Mouse (Mus musculus) intestine, embryonic 14.5 days (tissue): ENCODE data around the gene BC048403. TPM values are rescaled to one million over a fixed set of nuclear protein-coding genes. Genes with fewer than 3 reads are reported as not detected.

ENCODE experiments used
- ATAC-seq: fragments of 200-750 bp; cut with Nextera tagmentation; replicated peaks from 2 replicates; pipeline ENCODE4 v1.8.0; 2017; ENCODE audit warnings: low read depth, moderate number of reproducible peaks, moderate TSS enrichment, moderate library complexity; ENCODE audit not compliant: low FRiP score, low TSS enrichment
- DNase-seq: peaks from one replicate; pipeline ENCODE4 v3.0.0-alpha.2; 2018; ENCODE audit warnings: low spot score
- H3K27ac ChIP-seq: fragments of 300-500 bp; sonication (generic); 2 replicates; pipeline ENCODE4 v1.5.1; 2014; ENCODE audit warnings: low read depth, mild to moderate bottlenecking, control low read depth
- H3K27me3 ChIP-seq: fragments of 300-500 bp; sonication (generic); replicated peaks from 2 replicates; pipeline ENCODE4 v1.6.1; 2014; ENCODE audit warnings: low read length, control low read depth; ENCODE audit not compliant: control insufficient read depth, insufficient read depth
- H3K36me3 ChIP-seq: fragments of 300-500 bp; sonication (generic); 2 replicates; pipeline ENCODE4 v1.6.1; 2014; ENCODE audit warnings: low read length, control low read depth; ENCODE audit not compliant: control insufficient read depth, insufficient read depth
- H3K4me1 ChIP-seq: fragments of 300-500 bp; sonication (generic); replicated peaks from 2 replicates; pipeline ENCODE4 v1.6.1; 2014; ENCODE audit warnings: low read length, control low read depth, mixed read lengths; ENCODE audit not compliant: control insufficient read depth, insufficient read depth
- H3K4me2 ChIP-seq: fragments of 300-500 bp; sonication (generic); 2 replicates; pipeline ENCODE4 v1.6.1; 2014; ENCODE audit warnings: low read length
- H3K4me3 ChIP-seq: fragments of 300-500 bp; sonication (generic); 2 replicates; pipeline ENCODE4 v1.5.1; 2014; ENCODE audit warnings: low read depth, low read length, control low read depth, mixed read lengths
- H3K9ac ChIP-seq: fragments of 300-500 bp; sonication (generic); 2 replicates; pipeline ENCODE4 v1.6.1; 2014; ENCODE audit warnings: mild to moderate bottlenecking, low read length
- H3K9me3 ChIP-seq: fragments of 300-500 bp; sonication (generic); 2 replicates; pipeline ENCODE4 v1.6.1; 2016; ENCODE audit warnings: low read length, control low read depth; ENCODE audit not compliant: control insufficient read depth
- WGBS: fragments of 180-500 bp; shearing (Covaris S2); extraction: QIAGEN DNeasy Blood & Tissue Kit; methylation state at CpG from one replicate; pipeline ENCODE4 v1.1.7; 2014; 5-methylcytosine and 5-hydroxymethylcytosine counted together
- polyA plus RNA-seq: library from polyadenylated mRNA; unstranded; fragments of >200 nt; fragmentation: Nextera tagmentation; extraction: Ambion mirVana; gene quantifications from 2 replicates; pipeline ENCODE4 v1.2.1, GENCODE M21; 2014

Gene BC048403
- polyA plus RNA-seq, 1 experiment from 2014 or later = 5.2 TPM

GRCm38 (mm10) chr10:121716862-121717261 lies 22.9 kb upstream of the BC048403 start:
- DNase-seq = no peak
- no peak overlapping the region for H3K27ac ChIP-seq
- no peak overlapping the region for H3K4me2 ChIP-seq

GRCm38 (mm10) chr10:121718896-121719585 lies 20.7 kb upstream of the BC048403 start:
- no peak overlapping the region for H3K9ac ChIP-seq
- no peak overlapping the region for H3K27ac ChIP-seq
- no peaks in the 10 kb centered on the region for H3K36me3 ChIP-seq
- H3K4me1 ChIP-seq = no peaks in the 10 kb centered on the region
- no peak for ATAC-seq
- no peaks in the 10 kb centered on the region for H3K27me3 ChIP-seq
- H3K9me3 ChIP-seq = peaks cover 13% of the 10 kb centered on the region; the same call in 1 of the 2 replicates
- H3K4me3 ChIP-seq = no peak overlapping the region
- H3K4me2 ChIP-seq = no peak overlapping the region
- DNase-seq = no peak
- 94% methylated on average over 18 of the region's 18 CpGs for WGBS

More at GRCm38 (mm10) chr10:121716862-121717261, 22.9 kb upstream of the BC048403 start:
- no peaks in the 10 kb centered on the region for H3K27me3 ChIP-seq
- no peaks in the 10 kb centered on the region for H3K36me3 ChIP-seq
- H3K9ac ChIP-seq = no peak overlapping the region
- H3K9me3 ChIP-seq = peaks cover 8% of the 10 kb centered on the region; the same call in 1 of the 2 replicates
- no peak for ATAC-seq
- H3K4me3 ChIP-seq = no peak overlapping the region
- no peaks in the 10 kb centered on the region for H3K4me1 ChIP-seq

- WGBS = 95% methylated on average over 13 of the region's 13 CpGs
These were observed 19.0 kb upstream of the BC048403 start for GRCm38 (mm10) chr10:121720701-121721100.

GRCm38 (mm10) chr10:121726505-121726904 lies 13.2 kb upstream of the BC048403 start:
- Histone ChIP-seq H3K4me1 (no peaks in the 10 kb centered on the region), H3K36me3 (no peaks in the 10 kb centered on the region), H3K27me3 (no peaks in the 10 kb centered on the region), H3K27ac (no peak overlapping the region), H3K9ac (no peak overlapping the region), H3K4me2 (no peak overlapping the region), H3K4me3 (no peak overlapping the region), H3K9me3 (0 out of 2 replicates have a peak, but pooled peaks cover 9% of the 10 kb centered on the region)
- DNase-seq (no peak), ATAC-seq (no peak)
- 79% methylated on average over 4 of the region's 4 CpGs for WGBS

More at GRCm38 (mm10) chr10:121720701-121721100, 19.0 kb upstream of the BC048403 start:
- H3K27me3 ChIP-seq = no peaks in the 10 kb centered on the region
- no peak overlapping the region for H3K4me2 ChIP-seq
- DNase-seq (no peak), ATAC-seq (no peak)
- H3K27ac ChIP-seq = no peak overlapping the region
- no peaks in the 10 kb centered on the region for H3K36me3 ChIP-seq
- peaks cover 13% of the 10 kb centered on the region; the same call in 1 of the 2 replicates for H3K9me3 ChIP-seq
- H3K4me3 ChIP-seq = no peak overlapping the region
- H3K4me1 ChIP-seq = no peaks in the 10 kb centered on the region
- no peak overlapping the region for H3K9ac ChIP-seq

- Histone ChIP-seq H3K4me3 (no peak overlapping the region), H3K9me3 (0 out of 2 replicates have a peak, but pooled peaks cover 3% of the 10 kb centered on the region), H3K4me1 (no peaks in the 10 kb centered on the region), H3K36me3 (no peaks in the 10 kb centered on the region), H3K27ac (no peak overlapping the region), H3K9ac (no peak overlapping the region), H3K27me3 (no peaks in the 10 kb centered on the region), H3K4me2 (no peak overlapping the region)
- WGBS = 67% methylated on average over 4 of the region's 4 CpGs
- ATAC-seq (no peak), DNase-seq (no peak)
These were observed 12.6 kb upstream of the BC048403 start for GRCm38 (mm10) chr10:121727151-121727550.

- H3K36me3 ChIP-seq = no peaks in the 10 kb centered on the region
- H3K4me3 ChIP-seq = no peak overlapping the region
- no peak overlapping the region for H3K9ac ChIP-seq
- DNase-seq (no peak), ATAC-seq (no peak)
- no peaks in the 10 kb centered on the region for H3K27me3 ChIP-seq
- H3K27ac ChIP-seq = no peak overlapping the region
- no peaks in the 10 kb centered on the region for H3K4me1 ChIP-seq
- H3K9me3 ChIP-seq = no peaks in the 10 kb centered on the region
- 91% methylated on average over 4 of the region's 4 CpGs for WGBS
- no peak overlapping the region for H3K4me2 ChIP-seq
These were observed 11.5 kb upstream of the BC048403 start for GRCm38 (mm10) chr10:121728226-121728625.

GRCm38 (mm10) chr10:121731048-121731725 lies 8.6 kb upstream of the BC048403 start:
- H3K4me3 ChIP-seq = no peak overlapping the region
- H3K27ac ChIP-seq = no peak overlapping the region
- H3K36me3 ChIP-seq = no peaks in the 10 kb centered on the region
- no peaks in the 10 kb centered on the region for H3K27me3 ChIP-seq
- no peaks in the 10 kb centered on the region for H3K9me3 ChIP-seq
- no peaks in the 10 kb centered on the region for H3K4me1 ChIP-seq
- DNase-seq (no peak), ATAC-seq (no peak)
- H3K9ac ChIP-seq = no peak overlapping the region
- 91% methylated on average over 8 of the region's 8 CpGs for WGBS
- no peak overlapping the region for H3K4me2 ChIP-seq

- H3K9ac ChIP-seq = no peak overlapping the region
- DNase-seq (no peak), ATAC-seq (no peak)
- H3K27ac ChIP-seq = no peak overlapping the region
- no peak overlapping the region for H3K4me3 ChIP-seq
- 87% methylated on average over 9 of the region's 9 CpGs for WGBS
- H3K27me3 ChIP-seq = no peaks in the 10 kb centered on the region
- no peaks in the 10 kb centered on the region for H3K4me1 ChIP-seq
- H3K4me2 ChIP-seq = no peak overlapping the region
- H3K9me3 ChIP-seq = no peaks in the 10 kb centered on the region
- no peaks in the 10 kb centered on the region for H3K36me3 ChIP-seq
These were observed 7.2 kb upstream of the BC048403 start for GRCm38 (mm10) chr10:121732542-121732941.
